Mouse (Mus musculus) thymus, postnatal 10 days (tissue): ENCODE results near the gene D430041D05Rik.

Source experiments
- DNase-seq, 2 experiments: peaks; one replicate each; pipeline ENCODE4 v3.0.0; 2021; ENCODE audit warnings: low spot score in 2 of 2

D430041D05Rik gene

GRCm38 (mm10) chr2:104153876-104154275, 256.9 kb downstream of the D430041D05Rik start:
- DNase-seq: no peak

- DNase-seq: no peak
Measured at GRCm38 (mm10) chr2:104153345-104153744, 257.5 kb downstream of the D430041D05Rik start.

- DNase-seq: no peak
Measured at GRCm38 (mm10) chr2:104150608-104151397, 260.0 kb downstream of the D430041D05Rik start.

DNA sequence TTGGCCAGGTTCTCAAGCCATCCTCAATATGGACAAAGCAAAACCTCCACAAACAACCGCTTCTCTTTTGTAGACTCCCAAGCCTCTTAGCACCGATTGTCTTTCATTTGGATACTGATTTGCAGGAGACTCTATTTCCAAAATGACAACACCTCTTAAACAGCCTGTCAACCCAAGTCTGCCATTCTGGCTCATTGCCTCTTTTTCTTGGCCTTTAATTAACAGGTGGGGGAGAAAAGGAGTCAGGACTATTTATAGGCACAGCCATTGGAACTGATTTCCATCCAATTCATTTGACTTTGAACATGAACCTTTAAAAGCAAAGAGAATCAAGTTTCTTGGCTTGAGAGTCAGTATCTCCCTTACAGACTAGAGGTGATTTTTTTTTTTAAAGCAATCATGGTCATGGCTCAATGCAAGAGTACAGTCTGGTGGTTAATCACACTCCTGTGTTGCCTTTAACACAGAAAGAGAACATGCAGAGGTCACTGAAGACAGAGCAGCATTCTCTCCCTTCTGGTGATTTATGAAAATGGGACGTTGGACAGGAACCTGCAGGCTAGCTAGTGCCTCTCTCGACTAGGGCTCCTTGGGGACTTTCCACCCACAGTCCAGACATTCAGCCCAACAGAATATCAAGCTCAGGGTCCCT, 262.8 kb downstream of the D430041D05Rik start:
- no peak for DNase-seq

DNA sequence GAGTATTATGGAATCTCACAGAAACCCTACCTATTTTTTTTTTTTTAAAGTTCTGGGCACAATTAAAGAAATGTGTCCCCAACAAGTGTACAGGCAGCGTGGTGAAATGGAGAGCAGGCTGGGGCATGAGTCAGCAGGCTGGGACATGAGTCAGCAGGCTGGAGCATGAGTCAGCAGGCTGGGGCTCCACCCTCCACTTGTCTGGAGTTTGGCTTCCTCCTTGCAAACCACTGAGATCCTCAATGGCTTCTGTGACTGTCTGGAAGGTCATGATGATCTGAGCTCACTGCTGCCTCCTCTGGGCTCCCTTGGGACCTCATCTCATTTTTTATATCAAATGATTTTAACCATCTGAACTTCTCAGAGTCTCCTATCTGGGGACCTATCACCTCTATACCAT, 264.8 kb downstream of the D430041D05Rik start:
- peak in 1 of 2 experiments; percentile 17 for DNase-seq

DNA sequence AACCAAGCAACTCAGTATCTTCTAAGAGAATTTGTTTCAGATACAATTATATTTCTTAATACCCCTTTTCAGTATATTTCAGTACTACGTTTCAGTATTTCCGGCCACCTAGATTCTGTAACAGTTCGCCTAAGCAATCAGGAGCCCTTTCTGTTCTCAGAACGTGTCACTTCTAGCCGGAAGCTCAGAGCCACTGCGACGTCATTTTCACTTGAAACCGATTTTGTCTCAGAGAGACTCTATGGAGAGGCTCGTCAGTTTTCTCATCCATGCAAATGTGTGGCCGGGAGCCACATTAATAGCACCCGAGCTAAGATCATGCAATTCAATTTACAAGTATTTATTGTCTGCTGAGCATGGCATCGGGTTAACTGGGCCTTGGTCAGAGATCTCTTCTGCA, 266.8 kb downstream of the D430041D05Rik start:
- no peak for DNase-seq

DNA sequence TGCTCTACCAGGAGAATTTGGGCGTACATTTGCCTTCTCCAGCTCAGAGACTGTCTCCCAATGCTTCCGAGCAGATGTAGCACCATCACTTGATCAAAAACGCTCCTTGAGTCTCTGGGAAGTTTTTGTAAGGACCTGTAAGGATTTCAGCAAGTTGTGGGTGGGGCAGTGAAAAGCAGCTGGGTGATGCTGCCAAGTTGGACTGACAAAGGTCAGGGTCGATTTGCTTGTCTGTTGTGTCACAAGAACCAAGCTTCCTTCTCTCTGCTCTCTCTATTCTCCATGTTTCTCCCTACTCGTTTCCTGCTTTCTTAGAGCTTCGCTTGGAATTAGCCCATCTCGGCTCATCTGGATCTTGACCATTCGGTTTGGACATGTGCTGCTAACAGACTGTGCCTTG, 268.7 kb downstream of the D430041D05Rik start:
- no peak for DNase-seq

DNA sequence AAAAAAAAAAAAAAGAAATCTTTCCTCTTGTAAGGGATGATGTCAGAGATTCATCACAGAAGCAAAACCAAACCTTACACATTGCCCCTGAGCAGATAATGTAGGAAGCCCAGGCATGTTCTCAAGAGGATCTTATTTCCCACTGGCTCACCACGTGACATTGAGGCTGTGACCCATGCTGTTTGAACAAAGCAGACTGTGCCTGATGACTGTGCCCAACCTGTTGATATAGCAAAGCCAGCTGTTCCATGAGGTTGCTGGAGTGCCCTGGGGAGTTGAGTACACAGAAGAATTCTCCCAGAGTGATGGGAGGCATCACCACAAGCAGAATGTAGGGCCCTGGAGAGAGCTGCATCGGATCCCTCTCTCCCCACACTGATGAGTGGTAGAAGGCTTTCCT, 274.9 kb downstream of the D430041D05Rik start:
- no peak for DNase-seq

DNA sequence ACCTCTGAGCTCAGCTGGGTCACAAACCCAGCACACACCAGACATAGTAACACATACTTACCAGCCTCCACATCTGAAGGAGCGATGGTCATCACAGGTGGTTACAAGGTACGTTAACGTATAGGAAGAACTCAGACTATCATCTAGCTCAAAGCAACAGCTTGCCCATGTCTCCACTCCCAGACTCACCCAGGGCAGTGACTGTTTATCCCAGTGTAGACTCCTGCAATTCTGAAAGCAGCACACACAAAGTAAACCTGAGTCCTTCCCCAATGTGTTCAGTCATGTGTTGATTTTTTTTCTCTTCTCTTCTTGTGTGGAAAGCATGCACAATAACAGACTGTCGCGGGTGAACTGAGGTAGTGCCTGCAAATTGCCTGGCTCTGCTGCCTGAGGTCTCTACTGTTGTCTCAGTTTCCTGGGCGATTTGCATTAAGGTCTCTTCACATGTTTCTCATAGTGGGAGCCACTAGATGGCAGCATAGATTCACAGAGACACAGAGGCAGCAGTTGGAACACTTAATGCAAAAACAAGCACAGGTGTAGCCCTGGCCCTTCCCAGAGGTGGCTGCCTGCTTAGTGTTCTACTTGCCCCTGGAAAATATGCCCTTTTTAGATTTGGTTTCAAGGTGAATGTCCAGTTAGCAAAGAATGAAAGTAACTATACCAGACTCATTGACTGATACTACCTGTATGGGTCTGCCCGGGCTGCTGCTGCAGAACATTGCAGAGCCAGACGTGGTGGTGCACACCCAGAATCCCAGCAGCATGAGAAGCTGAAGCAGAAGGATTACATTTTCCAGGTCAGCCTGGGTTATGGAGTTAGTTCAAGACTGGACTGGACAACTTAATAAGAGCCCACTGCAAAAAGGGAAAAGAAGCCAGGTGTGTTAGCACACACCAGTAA, 276.4 kb downstream of the D430041D05Rik start:
- peak; percentile 46 to 78 for DNase-seq

GRCm38 (mm10) chr2:104133042-104133810, 277.6 kb downstream of the D430041D05Rik start:
- DNase-seq: no peak

DNA sequence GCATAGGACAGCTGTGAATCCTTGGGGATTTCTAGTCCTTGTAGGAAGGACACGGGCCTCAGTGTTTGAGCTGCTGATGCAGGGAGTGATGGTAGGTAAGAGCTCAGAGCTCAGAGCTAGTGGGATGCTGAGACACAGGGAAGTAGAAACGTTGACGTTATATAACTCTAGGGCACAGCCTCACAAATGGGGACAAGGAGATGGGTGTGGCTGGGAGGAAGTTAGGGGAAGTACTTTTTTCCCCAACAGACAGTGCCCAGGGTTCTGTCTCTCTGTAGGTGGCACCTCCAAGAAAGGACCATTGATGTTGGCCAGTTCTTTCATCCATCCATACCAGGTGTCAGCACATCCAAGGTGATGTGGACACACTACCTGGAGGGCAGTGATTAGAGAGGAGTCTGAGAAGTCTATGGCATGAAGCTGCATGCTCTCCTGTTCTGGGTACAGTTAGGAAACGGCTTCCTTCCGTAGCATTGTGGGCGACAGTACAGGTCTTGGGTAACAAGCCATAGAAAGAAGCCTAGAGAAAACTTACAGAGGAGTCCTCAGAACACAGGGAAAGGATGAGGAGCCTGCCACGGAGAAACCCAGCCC, 278.4 kb downstream of the D430041D05Rik start:
- no peak for DNase-seq

DNA sequence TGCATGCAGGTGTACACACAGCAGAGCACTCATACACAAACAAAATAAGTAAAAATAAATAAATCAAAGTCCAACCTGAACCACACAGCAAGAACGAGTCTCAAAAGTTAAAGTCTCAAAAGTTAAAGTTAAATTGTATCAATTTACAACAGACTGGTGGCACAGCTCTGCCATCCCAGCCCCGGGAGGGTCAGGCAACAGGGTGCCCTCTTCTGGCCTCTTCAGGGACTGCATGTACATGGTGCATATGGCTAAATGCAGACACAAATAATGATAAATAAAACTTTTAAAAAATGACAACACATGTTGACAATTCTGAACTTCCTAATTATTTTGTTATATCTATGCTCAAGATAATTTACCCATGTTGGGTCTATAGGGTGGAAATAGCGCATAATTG, 279.8 kb downstream of the D430041D05Rik start:
- DNase-seq: peak; percentile 16 to 69

DNA sequence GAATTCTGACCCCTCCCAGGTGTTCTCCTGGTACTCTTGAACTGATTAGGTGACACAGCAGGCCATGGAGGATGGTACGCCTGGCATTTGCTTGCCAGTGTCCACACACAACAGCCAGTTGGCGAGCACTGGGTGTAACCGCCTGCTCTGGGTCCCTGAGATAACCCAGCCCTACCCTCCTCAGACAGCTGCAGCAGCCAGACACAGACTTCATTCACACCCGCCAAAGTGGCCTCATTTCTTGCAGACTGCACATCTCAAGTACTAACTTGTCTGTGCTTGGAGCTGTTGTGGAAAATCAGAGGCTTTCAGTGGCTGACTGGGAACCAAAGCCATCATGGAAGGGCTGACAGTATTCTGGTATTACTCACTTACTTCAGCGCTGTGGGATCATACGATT, 280.6 kb downstream of the D430041D05Rik start:
- no peak for DNase-seq

DNA sequence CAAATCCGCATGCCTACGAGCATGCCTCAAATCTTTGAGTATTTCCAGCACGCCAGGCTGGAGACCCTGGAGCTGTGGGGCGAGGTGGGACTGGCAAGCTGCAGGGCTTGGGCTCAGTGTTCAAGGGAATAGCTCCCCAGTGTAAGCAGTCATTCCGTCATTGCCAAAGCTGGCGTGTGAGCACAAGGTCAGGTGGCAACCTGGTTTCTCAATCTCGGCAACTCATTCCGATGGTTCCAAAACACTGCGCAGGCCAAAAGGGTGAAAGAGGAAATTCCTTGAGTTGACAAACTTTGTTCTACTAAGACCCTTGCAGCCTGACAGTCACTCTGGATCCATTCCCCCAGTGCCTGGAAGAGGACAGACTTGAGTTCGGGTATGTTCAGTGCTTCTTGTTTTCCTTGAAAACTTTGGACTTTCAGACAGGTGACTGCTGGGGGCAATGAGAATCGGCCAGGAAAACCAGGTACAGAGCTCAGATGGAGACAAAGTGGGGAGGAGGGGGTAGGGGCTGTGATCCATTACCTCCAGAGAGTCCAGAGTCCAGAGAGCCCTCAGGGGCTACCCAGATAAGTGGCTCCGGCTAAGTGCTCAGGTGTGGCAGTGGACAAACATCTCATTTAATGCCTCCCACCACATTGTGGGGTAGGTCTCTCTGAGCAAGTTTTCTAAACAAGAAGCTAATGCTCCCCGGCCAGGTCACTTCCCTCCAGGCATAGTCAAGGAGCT, 281.8 kb downstream of the D430041D05Rik start:
- DNase-seq: no peak

DNA sequence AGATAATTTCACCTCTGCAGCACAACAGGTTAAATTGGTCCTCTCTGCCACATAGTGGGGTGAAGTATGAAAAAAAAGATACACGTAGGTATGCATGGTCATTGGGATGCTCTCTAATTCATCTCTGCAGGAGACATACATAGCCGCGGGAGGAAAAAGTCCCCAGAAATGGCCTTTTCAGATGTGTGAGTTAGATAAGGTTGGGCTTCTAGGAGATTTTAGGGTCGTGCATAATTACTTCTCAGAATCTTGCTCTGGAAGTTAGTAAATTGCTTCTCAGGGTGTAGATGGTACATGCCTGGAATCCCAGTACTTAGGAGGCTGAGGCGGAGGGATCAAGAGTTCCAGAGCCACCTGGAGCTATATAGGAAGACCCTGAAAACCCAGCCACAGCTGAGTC, 286.7 kb downstream of the D430041D05Rik start:
- DNase-seq: no peak

GRCm38 (mm10) chr2:104123540-104123939, 287.3 kb downstream of the D430041D05Rik start:
- DNase-seq: no peak

- DNase-seq: peak; percentile 67 to 78
Measured at GRCm38 (mm10) chr2:104122505-104123378, 288.1 kb downstream of the D430041D05Rik start, which contains the start of gene A930018P22Rik. A930018P22Rik (plus strand) TSS chr2:104122769.

DNA sequence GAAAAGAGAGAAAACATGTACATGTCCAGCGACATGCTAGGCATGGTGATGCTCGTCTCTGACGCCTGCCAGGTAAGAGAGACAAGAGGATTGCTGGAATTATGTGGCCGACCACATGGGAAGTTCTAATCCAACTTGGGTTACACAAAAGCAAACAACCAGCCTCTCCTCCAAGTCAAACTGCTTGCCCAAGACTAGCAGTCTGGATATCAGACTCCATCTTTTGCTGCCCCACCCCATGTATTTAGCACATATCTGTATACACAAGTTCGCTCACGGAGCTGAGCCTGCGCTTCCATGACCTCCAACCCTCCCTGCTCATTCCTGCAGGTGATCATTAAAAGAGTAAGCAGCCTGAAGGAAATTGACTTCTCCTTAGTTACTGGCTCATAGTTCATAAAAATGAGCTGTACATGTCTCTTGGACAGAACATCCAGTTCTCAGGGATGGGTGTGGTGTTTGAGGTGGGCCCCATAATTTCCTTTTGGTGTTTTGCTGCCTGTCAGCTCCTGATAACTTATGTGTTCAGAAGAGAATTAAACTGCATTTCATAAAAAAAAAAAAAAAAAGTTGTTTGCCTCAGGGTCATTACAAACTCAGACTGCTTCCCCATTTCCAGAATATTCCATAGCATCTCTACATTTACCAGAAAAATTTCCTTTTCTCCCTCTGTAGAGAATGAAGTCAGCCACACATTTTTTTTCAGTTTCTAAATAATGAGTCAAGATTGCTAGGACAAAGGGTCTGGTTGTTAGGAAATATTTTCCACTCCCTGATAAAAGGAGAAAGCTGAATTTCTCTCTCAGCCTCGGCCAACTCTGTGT, 288.9 kb downstream of the D430041D05Rik start:
- no peak for DNase-seq
